In the genomic region with DNA sequence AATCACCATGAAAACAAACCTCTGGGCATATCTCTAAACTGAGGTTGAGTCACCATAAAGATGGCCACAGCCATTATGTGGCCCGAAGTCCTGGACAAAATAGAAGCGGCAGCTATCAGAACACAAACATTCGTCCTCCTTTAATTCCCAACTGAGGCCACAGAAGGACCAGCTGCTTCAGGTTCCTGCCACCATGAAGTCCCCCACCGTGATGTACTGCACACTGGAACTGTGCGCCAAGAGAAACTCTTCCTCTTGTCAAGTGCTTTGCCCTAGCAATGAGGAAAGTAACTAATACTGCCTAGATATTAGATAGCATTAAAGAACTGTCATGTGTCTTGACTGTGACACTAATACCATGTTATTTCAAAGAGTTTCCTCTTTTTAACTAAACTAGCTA, we compare ENCODE assay signal across 24 mouse cellular contexts. TPM values are rescaled to one million over a fixed set of nuclear protein-coding genes. Genes with fewer than 3 reads are reported as not detected.
A peak's percentile ranks its signal among the peaks of the same experiment; 100 is the strongest.
DNase-seq lines count a peak whose midpoint lies in the region; ATAC-seq and TF ChIP-seq lines count a peak whose summit lies in the region.
"Had no signal": no experiment of that assay in that cellular context is flagged by ENCODE, and none has a peak within 500 bp of the region (broad histone marks: within the 10 kb centered on the region; RNA-seq: fewer than 3 reads in every experiment).

No protein-coding gene starts in this region.

- no peak overlapping the region for H3K4me2 ChIP-seq in heart, embryonic 11.5 days
- H3K4me2 ChIP-seq in kidney, embryonic 14.5 days (replicated peaks; ENCODE audit: low read depth, low read length): no peak overlapping the region
- H3K4me2 ChIP-seq: embryonic facial prominence, embryonic 15.5 days; heart, embryonic 12.5 days; midbrain, embryonic 11.5 days had no signal

- DNase-seq in heart, adult 2 months: no peak
- peak; percentile 29 for DNase-seq in brain, embryonic 14.5 days (ENCODE audit: low read depth)
- DNase-seq in cerebellum, postnatal 36 days: peak; percentile 24 to 35
- DNase-seq in urinary bladder, adult 2 months (ENCODE audit: low spot score): no peak
- DNase-seq: adrenal gland, adult 8-10 months; embryo, embryonic 11 days; gastrocnemius, postnatal 25 days; heart, postnatal 36 days; kidney, adult 2 months; kidney, postnatal 25 days; liver; liver, postnatal 0 days; lung, postnatal 14 days; thymus, postnatal 14 days had no signal

- ATAC-seq in heart, embryonic 11.5 days (replicated peaks; ENCODE audit: insufficient number of reproducible peaks, low FRiP score, low TSS enrichment): no peak
- peak; percentile 37; the same call in 1 of the 2 replicates for ATAC-seq in megakaryocyte-erythroid progenitor cell, adult 5-6 weeks (replicated peaks; ENCODE audit: low FRiP score, low TSS enrichment, poor library complexity, severe bottlenecking)
- no peak for ATAC-seq in kidney, embryonic 14.5 days (ENCODE audit: low FRiP score, low TSS enrichment)
- ATAC-seq: hindbrain, postnatal 0 days; liver, postnatal 0 days had no signal

- H3K79me2 ChIP-seq in heart, adult 2 months (replicated peaks; ENCODE audit: control insufficient read depth, insufficient read depth, low read length): no peaks in the 10 kb centered on the region

- TF ChIP-seq EP300 in heart, adult 2 months (IDR thresholded peaks at IDR 0.05; ENCODE audit: insufficient read depth, low read depth, low read length): no peak

- intact Hi-C loops in heart, adult 2 months (cut with DNase I): no loop called here

- peaks cover 2% of the 10 kb centered on the region; the same call in 1 of the 2 replicates for H3K27me3 ChIP-seq in heart, adult 2 months (ENCODE audit: control insufficient read depth, insufficient read depth, low read length)
- H3K27me3 ChIP-seq in heart, embryonic 11.5 days (ENCODE audit: control insufficient read depth, insufficient read depth, low read length): no peaks in the 10 kb centered on the region
- H3K27me3 ChIP-seq in kidney, embryonic 14.5 days (ENCODE audit: control insufficient read depth, insufficient read depth, low read length): no peaks in the 10 kb centered on the region
- H3K27me3 ChIP-seq: CH12.LX; embryonic facial prominence, embryonic 15.5 days; heart, embryonic 12.5 days had no signal

- no peak for TF ChIP-seq POLR2A in heart, adult 2 months (IDR thresholded peaks at IDR 0.05; ENCODE audit: insufficient read depth, low read depth, low read length)
- no peak for TF ChIP-seq POLR2A in brain, embryonic 14.5 days (IDR thresholded peaks at IDR 0.05; ENCODE audit: borderline replicate concordance, extremely low read depth, insufficient read depth, insufficient read length, poor library complexity, severe bottlenecking)

- peak overlapping the region; percentile 64 for H3K27ac ChIP-seq in heart, adult 2 months
- no peak overlapping the region for H3K27ac ChIP-seq in heart, embryonic 11.5 days (ENCODE audit: low read depth, low read length)
- H3K27ac ChIP-seq in kidney, embryonic 14.5 days (ENCODE audit: low read depth, low read length): no peak overlapping the region
- H3K27ac ChIP-seq: embryonic facial prominence, embryonic 15.5 days; hindbrain, postnatal 0 days; stomach, postnatal 0 days had no signal

- H3K36me3 ChIP-seq in heart, adult 2 months (ENCODE audit: control insufficient read depth, insufficient read depth, low read length): no peaks in the 10 kb centered on the region
- H3K36me3 ChIP-seq in heart, embryonic 11.5 days (ENCODE audit: control insufficient read depth, insufficient read depth, low read length): no peaks in the 10 kb centered on the region
- no peaks in the 10 kb centered on the region for H3K36me3 ChIP-seq in kidney, embryonic 14.5 days (ENCODE audit: control insufficient read depth, insufficient read depth, low read length)
- H3K36me3 ChIP-seq: embryonic facial prominence, embryonic 15.5 days; heart, embryonic 12.5 days had no signal

- peak overlapping the region; percentile 35; the same call in 1 of the 2 replicates for H3K4me3 ChIP-seq in heart, adult 2 months
- H3K4me3 ChIP-seq in heart, embryonic 11.5 days (ENCODE audit: low read depth, low read length): no peak overlapping the region
- H3K4me3 ChIP-seq in kidney, embryonic 14.5 days (ENCODE audit: low read length): no peak overlapping the region
- H3K4me3 ChIP-seq: embryonic facial prominence, embryonic 15.5 days; heart, embryonic 12.5 days; myocyte had no signal

- no peak overlapping the region for H3K9ac ChIP-seq in heart, adult 2 months (ENCODE audit: low read depth, low read length)
- no peak overlapping the region for H3K9ac ChIP-seq in heart, embryonic 11.5 days (ENCODE audit: low read depth, low read length)
- no peak overlapping the region for H3K9ac ChIP-seq in kidney, embryonic 14.5 days (ENCODE audit: low read depth, low read length)
- H3K9ac ChIP-seq: embryonic facial prominence, embryonic 15.5 days; heart, embryonic 12.5 days; liver, postnatal 0 days had no signal

- no peaks in the 10 kb centered on the region for H3K4me1 ChIP-seq in heart, adult 2 months (ENCODE audit: control insufficient read depth, insufficient read depth, low read length)
- no peaks in the 10 kb centered on the region for H3K4me1 ChIP-seq in heart, embryonic 11.5 days (ENCODE audit: control insufficient read depth, insufficient read depth, low read length)
- no peaks in the 10 kb centered on the region for H3K4me1 ChIP-seq in kidney, embryonic 14.5 days (ENCODE audit: control insufficient read depth, insufficient read depth, low read length)
- H3K4me1 ChIP-seq: embryonic facial prominence, embryonic 15.5 days; heart, embryonic 12.5 days had no signal

- no peaks in the 10 kb centered on the region for H3K9me3 ChIP-seq in heart, embryonic 11.5 days (replicated peaks; ENCODE audit: control insufficient read depth, low read length)
- no peaks in the 10 kb centered on the region for H3K9me3 ChIP-seq in kidney, embryonic 14.5 days (ENCODE audit: control insufficient read depth, low read length)
- H3K9me3 ChIP-seq: embryonic facial prominence, embryonic 15.5 days; heart, embryonic 12.5 days had no signal

- WGBS in heart, adult 2 months: 91% methylated on average over 5 of the region's 5 CpGs
- 87% methylated on average over 5 of the region's 5 CpGs for WGBS in heart, embryonic 11.5 days (ENCODE audit: insufficient replicate concordance)
- WGBS in kidney, embryonic 14.5 days: 92% methylated on average over 5 of the region's 5 CpGs

- no peak for TF ChIP-seq CTCF in heart, adult 2 months (IDR thresholded peaks at IDR 0.05)
- TF ChIP-seq CTCF in brain, embryonic 14.5 days (IDR thresholded peaks at IDR 0.05; ENCODE audit: borderline replicate concordance, extremely low read depth, insufficient read depth, insufficient read length): no peak

RNA-seq across cellular contexts. Expression of a gene that starts 54.4 kb away (rescaled TPM):
- total RNA-seq in heart, adult 2 months (2021): 1 to 10 TPM; 5.4 to 6.4 TPM
- 3.4 and 5.6 TPM in 2 replicates for polyA plus RNA-seq in heart, adult 2 months (2012; rRNA removed)
- polyA plus RNA-seq in heart, embryonic 11.5 days (2014; fragmentation: Nextera tagmentation; extraction: Ambion mirVana): 18.1 and 20.2 TPM in 2 replicates
- polyA plus RNA-seq in brain, embryonic 14.5 days (2012; rRNA removed): 17.2 and 20.7 TPM in 2 replicates
- total RNA-seq in megakaryocyte-erythroid progenitor cell, adult 5-6 weeks (2014; fragmentation: Nextera tagmentation): 44.1 and 49.9 TPM in 2 replicates
- total RNA-seq in megakaryocyte-erythroid progenitor cell, adult 5-6 weeks (2017): 63.1 and 65.8 TPM in 2 replicates
- 33.6 and 35.8 TPM in 2 replicates for polyA plus RNA-seq in urinary bladder, adult 2 months (2012; rRNA removed)
- polyA plus RNA-seq in kidney, embryonic 14.5 days (2014; fragmentation: Nextera tagmentation; extraction: Ambion mirVana): 29.0 and 31.8 TPM in 2 replicates

Comparison
In these comparisons a context has a peak if more than half of its experiments do, and no peak if none do; other contexts are left out.
1. DNase-seq: peak in brain, embryonic 14.5 days (single experiment) and cerebellum, postnatal 36 days (2 of 2); none in heart, adult 2 months (0 of 2) and urinary bladder, adult 2 months (single experiment).